Mouse (Mus musculus) liver, adult 2 months (tissue): ENCODE measurements around the gene Jmjd6. TPM values are rescaled to one million over a fixed set of nuclear protein-coding genes. Genes with fewer than 3 reads are reported as not detected.

Source experiments
- DNase-seq: peaks from one replicate; pipeline ENCODE4 v3.0.0-alpha.2; 2011; ENCODE audit warnings: low read depth, low spot score; ENCODE audit errors: extremely low read depth
- H3K27ac ChIP-seq: fragments of 200-500 bp; replicated peaks from 2 replicates; pipeline ENCODE4 v1.5.1; 2012; ENCODE audit warnings: low read depth, mild to moderate bottlenecking, control low read depth, inconsistent platforms, low read length; ENCODE audit not compliant: insufficient read depth
- H3K27me3 ChIP-seq: fragments of 200-500 bp; 2 replicates; pipeline ENCODE4 v1.6.1; 2012; ENCODE audit warnings: mild to moderate bottlenecking, moderate library complexity, low read length, inconsistent platforms; ENCODE audit not compliant: control insufficient read depth, insufficient read depth
- H3K36me3 ChIP-seq: fragments of 200-500 bp; 2 replicates; pipeline ENCODE4 v1.6.1; 2012; ENCODE audit warnings: low read length, inconsistent platforms; ENCODE audit not compliant: control insufficient read depth, insufficient read depth
- H3K4me1 ChIP-seq: fragments of 200-500 bp; 2 replicates; pipeline ENCODE4 v1.6.1; 2011; ENCODE audit warnings: low read length; ENCODE audit not compliant: control insufficient read depth, insufficient read depth
- H3K4me3 ChIP-seq: fragments of 200-500 bp; 2 replicates; pipeline ENCODE4 v1.5.1; 2011; ENCODE audit warnings: low read depth, mild to moderate bottlenecking, control low read depth, low read length, moderate library complexity; ENCODE audit not compliant: insufficient read depth
- H3K79me2 ChIP-seq: fragments of 200-500 bp; 2 replicates; pipeline ENCODE4 v1.6.1; 2012; ENCODE audit warnings: inconsistent platforms, mild to moderate bottlenecking, low read length, moderate library complexity; ENCODE audit not compliant: control insufficient read depth, insufficient read depth
- H3K9ac ChIP-seq: fragments of 200-500 bp; 2 replicates; pipeline ENCODE4 v1.6.1; 2012; ENCODE audit warnings: low read depth, mild to moderate bottlenecking, control low read depth, inconsistent platforms, low read length
- CTCF ChIP-seq: fragments of 200-500 bp; IDR thresholded peaks from 2 replicates; pipeline ENCODE4 v1.5.1; 2011; ENCODE audit warnings: low read depth, low read length, control low read depth
- POLR2A ChIP-seq: fragments of 200-500 bp; IDR thresholded peaks from 2 replicates; pipeline ENCODE4 v1.6.1; 2011; ENCODE audit warnings: low read length, control low read depth; ENCODE audit not compliant: insufficient read depth; ENCODE audit errors: extremely low read depth
- WGBS: fragments of 180-500 bp; shearing (Covaris S2); methylation state at CpG from one replicate; pipeline ENCODE4 v1.1.7; 2018; 5-methylcytosine and 5-hydroxymethylcytosine counted together
- polyA plus RNA-seq: library from polyadenylated mRNA; depleted of rRNA; stranded (reverse); fragments of >200 nt; gene quantifications from 2 replicates; pipeline ENCODE4 v1.2.3, GENCODE M21; 2012
- total RNA-seq: library from RNA; depleted of rRNA; stranded (reverse); fragments of >200 nt; gene quantifications from 2 replicates; pipeline ENCODE4 v1.2.3, GENCODE M21; 2014

Gene Jmjd6
- total and polyA plus RNA-seq, 2 experiments = 12.3 to 18.2 TPM

DNA sequence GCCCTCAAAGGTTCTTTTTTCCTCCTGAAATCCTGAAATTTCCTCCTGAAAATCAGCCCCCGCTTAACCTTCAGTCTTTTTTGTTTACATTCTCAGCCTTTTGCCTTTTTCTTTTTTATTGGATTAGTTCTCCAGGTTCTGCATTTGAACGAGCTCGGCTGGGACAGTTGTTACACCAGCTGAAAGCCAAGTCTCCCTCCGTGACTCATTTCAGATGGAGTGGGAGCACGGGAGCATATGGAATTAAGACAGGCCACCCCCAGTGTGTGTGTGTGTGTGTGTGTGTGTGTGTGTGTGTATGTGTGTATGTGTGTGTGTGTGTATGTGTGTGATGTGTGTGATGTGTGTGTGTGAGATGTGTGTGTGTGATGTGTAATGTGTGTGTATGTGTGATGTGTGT is 38.2 kb upstream of the Jmjd6 start:
- TF ChIP-seq POLR2A (no peak), CTCF (no peak)
- Histone ChIP-seq H3K79me2 (no peaks in the 10 kb centered on the region), H3K27ac (no peak overlapping the region), H3K4me1 (no peaks in the 10 kb centered on the region), H3K4me3 (no peak overlapping the region), H3K9ac (no peak overlapping the region), H3K36me3 (no peaks in the 10 kb centered on the region), H3K27me3 (no peaks in the 10 kb centered on the region)
- WGBS = 70% methylated on average over 5 of the region's 5 CpGs
- DNase-seq = no peak

DNA sequence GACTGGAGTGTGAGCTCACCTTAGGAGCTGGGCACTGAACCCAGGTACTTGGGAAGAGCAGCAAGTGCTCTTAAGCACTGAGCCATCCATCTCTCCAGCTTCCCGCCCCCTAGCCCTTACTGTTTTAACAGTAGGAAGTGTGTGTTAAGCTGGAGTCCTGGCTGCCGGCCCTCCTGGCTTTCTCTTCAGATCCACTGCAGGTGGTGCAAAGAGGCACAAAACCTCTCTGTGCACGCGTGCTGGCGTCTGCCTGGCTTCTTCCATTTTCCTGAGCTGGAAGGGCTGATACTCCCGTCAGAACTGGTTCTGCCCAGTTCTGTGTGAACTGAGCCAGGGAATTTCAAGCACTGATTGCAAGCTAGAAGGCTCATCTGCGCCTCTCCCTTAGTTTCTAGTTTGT is 37.6 kb upstream of the Jmjd6 start:
- WGBS = 81% methylated on average over 7 of the region's 7 CpGs
- no peak for DNase-seq

DNA sequence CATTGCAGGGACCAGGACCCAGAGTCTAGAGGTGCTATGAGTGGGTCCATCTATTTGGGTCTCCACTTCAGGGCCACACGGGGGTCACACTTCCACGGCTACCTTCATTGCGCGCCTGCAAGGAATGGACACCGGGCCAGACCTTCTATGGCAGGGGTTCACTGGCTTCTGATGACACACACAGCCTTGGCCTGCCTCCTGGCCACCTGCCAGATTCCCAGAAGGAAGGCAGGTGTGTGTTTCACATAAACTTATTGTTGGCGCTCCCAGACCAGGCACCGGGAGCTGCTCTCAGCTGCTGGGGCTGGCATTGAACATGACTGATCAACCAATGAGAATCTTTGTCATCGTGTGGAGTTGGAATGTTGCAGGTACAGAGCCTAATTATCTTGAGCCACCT is 35.2 kb upstream of the Jmjd6 start:
- TF ChIP-seq POLR2A (no peak), CTCF (no peak)
- Histone ChIP-seq H3K27me3 (no peaks in the 10 kb centered on the region), H3K4me3 (no peak overlapping the region), H3K4me1 (no peaks in the 10 kb centered on the region), H3K79me2 (no peaks in the 10 kb centered on the region), H3K27ac (no peak overlapping the region), H3K36me3 (peaks cover 10% of the 10 kb centered on the region; the same call in 1 of the 2 replicates), H3K9ac (no peak overlapping the region)
- 94% methylated on average over 8 of the region's 8 CpGs for WGBS
- no peak for DNase-seq

More for the DNA sequence above, 37.6 kb upstream of the Jmjd6 start:
- H3K4me1 ChIP-seq = no peaks in the 10 kb centered on the region
- H3K36me3 ChIP-seq = no peaks in the 10 kb centered on the region
- H3K79me2 ChIP-seq = no peaks in the 10 kb centered on the region
- no peak overlapping the region for H3K9ac ChIP-seq
- H3K27ac ChIP-seq = no peak overlapping the region
- no peak for TF ChIP-seq CTCF
- no peak for TF ChIP-seq POLR2A
- H3K4me3 ChIP-seq = no peak overlapping the region
- no peaks in the 10 kb centered on the region for H3K27me3 ChIP-seq

DNA sequence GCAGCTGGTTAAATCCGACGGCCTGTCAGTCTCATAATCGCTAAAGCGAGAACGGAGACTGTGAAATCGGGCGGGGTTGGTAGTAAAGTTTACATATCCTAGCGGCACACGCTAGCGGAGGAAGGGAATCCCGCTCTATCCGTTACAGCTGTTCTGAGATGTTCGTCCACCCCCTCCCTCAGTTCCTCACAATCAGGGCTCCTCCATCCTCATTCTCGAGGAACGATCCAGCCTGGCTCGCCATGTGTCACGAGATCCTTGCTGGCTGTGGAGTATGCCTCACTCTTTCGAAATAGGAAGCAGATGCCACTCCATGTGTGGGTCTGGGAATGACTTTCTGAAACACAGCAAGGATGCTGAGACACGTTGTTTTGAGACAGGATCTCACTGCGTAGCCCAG is 30.7 kb upstream of the Jmjd6 start:
- peaks cover 35% of the 10 kb centered on the region for H3K36me3 ChIP-seq
- H3K27me3 ChIP-seq = no peaks in the 10 kb centered on the region
- H3K27ac ChIP-seq = no peak overlapping the region
- H3K4me1 ChIP-seq = no peaks in the 10 kb centered on the region
- WGBS = 96% methylated on average over 20 of the region's 20 CpGs
- no peak overlapping the region for H3K9ac ChIP-seq
- DNase-seq = no peak
- no peak for TF ChIP-seq POLR2A
- TF ChIP-seq CTCF = no peak
- H3K79me2 ChIP-seq = no peaks in the 10 kb centered on the region
- no peak overlapping the region for H3K4me3 ChIP-seq

DNA sequence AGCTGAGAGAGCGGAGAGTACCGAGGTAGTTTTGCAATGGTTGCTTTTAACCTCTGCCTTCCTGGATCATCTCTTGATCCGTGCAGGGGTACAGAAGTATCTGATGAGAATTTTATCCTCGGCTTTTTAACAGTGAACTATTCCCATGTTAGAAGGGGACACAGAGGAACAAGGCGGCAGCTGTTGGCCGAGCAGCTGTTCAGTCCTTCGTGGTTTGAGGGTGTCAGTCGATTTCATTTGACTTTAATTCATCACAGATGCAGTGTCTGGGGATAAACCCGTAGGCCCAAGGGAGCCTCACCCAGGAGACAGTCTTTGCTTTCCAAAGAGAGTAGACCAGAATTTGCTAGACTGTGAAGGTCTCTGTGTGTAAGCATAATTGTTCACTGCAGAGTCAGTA is 28.3 kb upstream of the Jmjd6 start:
- no peak overlapping the region for H3K27ac ChIP-seq
- H3K4me3 ChIP-seq = no peak overlapping the region
- no peaks in the 10 kb centered on the region for H3K4me1 ChIP-seq
- H3K79me2 ChIP-seq = no peaks in the 10 kb centered on the region
- peaks cover 41% of the 10 kb centered on the region for H3K36me3 ChIP-seq
- WGBS = 92% methylated on average over 9 of the region's 9 CpGs
- DNase-seq = no peak
- no peak overlapping the region for H3K9ac ChIP-seq
- no peaks in the 10 kb centered on the region for H3K27me3 ChIP-seq
- TF ChIP-seq CTCF (no peak), POLR2A (no peak)

DNA sequence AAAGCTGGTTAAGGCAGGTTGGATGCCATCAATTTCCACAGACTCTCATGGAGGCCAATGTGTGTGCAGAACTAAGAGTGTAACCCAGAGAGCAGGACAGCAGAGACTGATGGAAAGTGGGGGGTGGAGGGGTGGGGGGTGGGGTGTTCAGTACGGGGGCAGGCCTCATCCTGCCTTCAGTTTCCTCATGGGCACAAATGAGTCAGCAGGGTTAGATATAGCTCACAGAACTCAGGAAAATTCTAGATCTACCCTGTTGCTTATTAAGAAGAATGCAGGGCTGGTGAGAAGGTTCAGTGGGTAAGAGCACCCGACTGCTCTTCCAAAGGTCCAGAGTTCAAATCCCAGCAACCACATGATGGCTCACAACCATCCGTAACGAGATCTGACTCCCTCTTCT is 26.4 kb upstream of the Jmjd6 start:
- no peak for TF ChIP-seq CTCF
- no peak for TF ChIP-seq POLR2A
- no peak for DNase-seq
- Histone ChIP-seq H3K27me3 (no peaks in the 10 kb centered on the region), H3K9ac (no peak overlapping the region), H3K4me3 (no peak overlapping the region), H3K36me3 (peaks cover 55% of the 10 kb centered on the region), H3K27ac (no peak overlapping the region), H3K4me1 (no peaks in the 10 kb centered on the region), H3K79me2 (no peaks in the 10 kb centered on the region)
- 86% methylated on average over 4 of the region's 4 CpGs for WGBS
